ENCODE assay signal across 21 mouse cellular contexts in genomic region chr16:95231768-95232167, GRCm38 (mm10). TPM values are rescaled to one million over a fixed set of nuclear protein-coding genes. Genes with fewer than 3 reads are reported as not detected.
"Had no signal": no experiment of that assay in that cellular context is flagged by ENCODE, and none has a peak within 500 bp of the region (broad histone marks: within the 10 kb centered on the region; RNA-seq: fewer than 3 reads in every experiment).

No protein-coding gene starts in this region.

- H3K36me3 ChIP-seq: midbrain, embryonic 10.5 days; midbrain, embryonic 12.5 days; neural tube, embryonic 13.5 days; neural tube, embryonic 15.5 days had no signal

- H3K4me3 ChIP-seq: midbrain, embryonic 10.5 days; midbrain, embryonic 12.5 days; myocyte; neural tube, embryonic 13.5 days; neural tube, embryonic 15.5 days had no signal

- H3K9ac ChIP-seq: liver, embryonic 14.5 days; midbrain, embryonic 12.5 days; neural tube, embryonic 13.5 days; neural tube, embryonic 15.5 days had no signal

- DNase-seq: lung, adult 2 months; lung, postnatal 10 days; lung, postnatal 36 days; midbrain, embryonic 14.5 days; retina, postnatal 1 day; right cerebral cortex, adult 18-20 months; right cerebral cortex, postnatal 25 days; right cerebral cortex, postnatal 4 days; spleen, adult 18-20 months; thymus, adult 18-20 months; thymus, postnatal 14 days; thymus, postnatal 36 days had no signal

- H3K4me2 ChIP-seq: midbrain, embryonic 12.5 days; neural tube, embryonic 13.5 days; neural tube, embryonic 15.5 days had no signal

- H3K9me3 ChIP-seq: midbrain, embryonic 10.5 days; midbrain, embryonic 12.5 days; neural tube, embryonic 13.5 days; neural tube, embryonic 15.5 days had no signal

- H3K4me1 ChIP-seq: midbrain, embryonic 10.5 days; midbrain, embryonic 12.5 days; neural tube, embryonic 13.5 days had no signal

- ATAC-seq: midbrain, embryonic 16.5 days had no signal

- H3K27me3 ChIP-seq: midbrain, embryonic 12.5 days; neural tube, embryonic 13.5 days; neural tube, embryonic 15.5 days had no signal

- H3K27ac ChIP-seq: liver, embryonic 14.5 days; midbrain, embryonic 10.5 days; midbrain, embryonic 12.5 days; neural tube, embryonic 13.5 days; neural tube, embryonic 15.5 days had no signal

RNA-seq across cellular contexts. Expression of gene Kcnj15, which starts 25.6 kb away (rescaled TPM):
- total RNA-seq: megakaryocyte, adult 5-6 weeks; megakaryocyte-erythroid progenitor cell, adult 5-6 weeks had no signal
- polyA plus RNA-seq: midbrain, embryonic 14.5 days had no signal
